Mouse (Mus musculus) layer of hippocampus, adult 8-10 months (tissue): ENCODE measurements around the gene Cxadr. TPM values are rescaled to one million over a fixed set of nuclear protein-coding genes. Genes with fewer than 3 reads are reported as not detected.

ENCODE experiments used
- DNase-seq, 2 experiments: peaks; one replicate each; pipeline ENCODE4 v3.0.0; 2022; ENCODE audit warnings: low spot score in 2 of 2
- total RNA-seq, 4 experiments: library from RNA; stranded (reverse); gene quantifications; 2 replicates each; pipeline ENCODE4 v1.2.4; 2022

Gene Cxadr
- 10 to 100 TPM; 15.7 to 23.2 (median 19.4) TPM for total RNA-seq

GRCm38 (mm10) chr16:78301183-78301830, at the start of gene Cxadr:
TSS of gene Cxadr (plus strand) at chr16:78301489.
- peak; percentile 68 to 76 for DNase-seq

GRCm38 (mm10) chr16:78258989-78259388, 42.3 kb upstream of the Cxadr start:
- DNase-seq: peak; percentile 38 to 66

- DNase-seq: no peak
Observed at GRCm38 (mm10) chr16:78260070-78260879, 41.0 kb upstream of the Cxadr start.

- DNase-seq: no peak
Observed at GRCm38 (mm10) chr16:78261520-78261919, 39.8 kb upstream of the Cxadr start.

GRCm38 (mm10) chr16:78264442-78265150, 36.7 kb upstream of the Cxadr start:
- DNase-seq: no peak

- peak; percentile 23 to 43 for DNase-seq
Observed at GRCm38 (mm10) chr16:78265151-78265590, 36.1 kb upstream of the Cxadr start.

GRCm38 (mm10) chr16:78265826-78266225, 35.5 kb upstream of the Cxadr start:
- DNase-seq: no peak

- DNase-seq: no peak
Observed at GRCm38 (mm10) chr16:78267453-78267852, 33.8 kb upstream of the Cxadr start.

GRCm38 (mm10) chr16:78268167-78268566, 33.1 kb upstream of the Cxadr start:
- DNase-seq: no peak

GRCm38 (mm10) chr16:78274825-78275455, 26.3 kb upstream of the Cxadr start:
- DNase-seq: no peak

- DNase-seq: no peak
Observed at GRCm38 (mm10) chr16:78277567-78277966, 23.7 kb upstream of the Cxadr start.

- DNase-seq: no peak
Observed at GRCm38 (mm10) chr16:78280093-78280881, 21.0 kb upstream of the Cxadr start.

- DNase-seq: no peak
Observed at GRCm38 (mm10) chr16:78283231-78283630, 18.1 kb upstream of the Cxadr start.

- no peak for DNase-seq
Observed at GRCm38 (mm10) chr16:78294051-78294450, 7.2 kb upstream of the Cxadr start.

- no peak for DNase-seq
Observed at GRCm38 (mm10) chr16:78294606-78295275, 6.5 kb upstream of the Cxadr start.

- no peak for DNase-seq
Observed at GRCm38 (mm10) chr16:78295601-78296000, 5.7 kb upstream of the Cxadr start.

- no peak for DNase-seq
Observed at GRCm38 (mm10) chr16:78296114-78296513, 5.2 kb upstream of the Cxadr start.

GRCm38 (mm10) chr16:78301831-78302677, 765 bp downstream of the Cxadr start:
- DNase-seq: peak in 1 of 2 experiments; percentile 30

GRCm38 (mm10) chr16:78302678-78303050, 1.4 kb downstream of the Cxadr start:
- peak in 1 of 2 experiments; percentile 38 for DNase-seq
